Mouse (Mus musculus) cerebellum, adult 9-11 months (tissue): ENCODE measurements at regions not wholly inside any gene's neighbourhood (a gene's known extent, or its start where the extent isn't known, plus 50 kb on each side); places are given as distances from the start of the nearest gene placed in this dataset.

ENCODE experiments used
- DNase-seq: peaks from one replicate; pipeline ENCODE4 v3.0.0; 2022

- no peak for DNase-seq
Measured at GRCm38 (mm10) chr3:107826241-107826760, 50.7 kb upstream of the Eps8l3 start.

GRCm38 (mm10) chr3:107825468-107825867 lies 51.6 kb upstream of the Eps8l3 start:
- DNase-seq = peak; percentile 13

GRCm38 (mm10) chr3:107824378-107824777 lies 52.7 kb upstream of the Eps8l3 start:
- no peak for DNase-seq

GRCm38 (mm10) chr3:107823655-107824266 lies 53.3 kb upstream of the Eps8l3 start:
- DNase-seq = no peak

GRCm38 (mm10) chr3:107823177-107823576 lies 53.9 kb upstream of the Eps8l3 start:
- DNase-seq = no peak

- DNase-seq = no peak
Measured at GRCm38 (mm10) chr3:107822499-107822898, 54.5 kb upstream of the Eps8l3 start.

GRCm38 (mm10) chr3:107821952-107822351 lies 55.1 kb upstream of the Eps8l3 start:
- DNase-seq = no peak

- DNase-seq = no peak
Measured at GRCm38 (mm10) chr3:107819622-107820021, 57.4 kb upstream of the Eps8l3 start.

- DNase-seq = no peak
Measured at GRCm38 (mm10) chr3:107818616-107819495, 58.2 kb upstream of the Eps8l3 start.

- DNase-seq = no peak
Measured at GRCm38 (mm10) chr3:107816031-107816430, 55.8 kb upstream of the Csf1 start.

GRCm38 (mm10) chr3:107814280-107814679 lies 54.0 kb upstream of the Csf1 start:
- no peak for DNase-seq

- DNase-seq = no peak
Measured at GRCm38 (mm10) chr3:107812885-107813284, 52.6 kb upstream of the Csf1 start.

- no peak for DNase-seq
Measured at GRCm38 (mm10) chr3:107812341-107812740, 52.1 kb upstream of the Csf1 start.

GRCm38 (mm10) chr3:107810452-107811050 lies 50.3 kb upstream of the Csf1 start:
- DNase-seq = no peak
